Mouse (Mus musculus) adrenal gland, postnatal 4 days (tissue): Measurements from ENCODE around the gene Coil. TPM values are rescaled to one million over a fixed set of nuclear protein-coding genes. Genes with fewer than 3 reads are reported as not detected.
"Not testable (repeated sequence)": the region's sequence is repeated elsewhere in the genome, so short reads cannot be mapped to it uniquely, and the experiment has no call there.

ENCODE experiments used
- DNase-seq, 2 experiments: peaks; one replicate each; pipeline ENCODE4 v3.0.0; 2021 to 2022; ENCODE audit warnings: low spot score in 2 of 2, mixed read lengths in 2 of 2
- total RNA-seq, 2 experiments: library from RNA; stranded (reverse); gene quantifications; 2 replicates each; pipeline ENCODE4 v1.2.3; 2021

The Coil gene
- total RNA-seq, 2 experiments from 2014 or later, result 14.0 to 14.3 TPM

DNA sequence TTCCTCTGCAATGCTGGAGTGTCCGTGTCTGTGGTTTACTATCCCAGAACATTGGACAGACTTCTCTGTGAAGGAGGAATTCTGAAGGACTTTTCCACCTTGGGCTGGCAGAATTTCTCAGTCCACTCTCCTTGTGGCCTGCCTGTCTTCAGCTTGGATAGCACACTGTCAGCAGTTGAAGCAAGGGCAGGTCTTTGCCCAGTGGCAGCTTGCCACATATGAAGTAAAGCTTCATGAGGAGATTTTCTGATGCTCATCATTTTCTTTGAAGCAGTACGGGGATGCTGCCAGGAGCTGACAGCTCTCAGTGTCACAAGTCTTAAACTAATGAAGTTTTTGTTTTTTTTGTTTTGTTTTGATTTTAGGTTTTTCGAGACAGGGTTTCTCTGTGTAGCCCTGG lies 11.2 kb upstream of the Coil start:
- no peak for DNase-seq

DNA sequence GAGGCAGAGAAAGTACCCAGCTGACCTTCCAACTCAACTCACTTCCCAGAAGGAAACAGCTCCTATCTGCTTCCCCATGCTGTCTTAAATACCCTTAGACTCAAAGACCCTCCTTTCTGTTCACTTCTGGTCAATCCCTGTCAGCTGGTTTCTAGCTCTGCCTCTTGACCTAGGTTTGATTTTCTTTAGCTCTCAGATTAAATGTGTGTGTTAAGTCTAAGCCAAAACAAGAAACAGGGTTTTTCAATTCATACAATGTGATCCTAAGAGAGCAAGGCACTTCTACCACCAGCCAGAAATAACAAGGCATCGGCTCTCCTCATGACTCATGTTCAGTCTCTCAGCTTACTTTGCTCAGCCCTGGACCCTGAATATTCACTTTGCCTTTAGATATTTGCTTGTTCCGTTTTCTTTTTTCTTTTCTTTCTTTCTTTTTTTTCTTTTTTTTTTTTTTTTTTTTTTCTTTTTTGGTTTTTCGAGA lies 3.1 kb upstream of the Coil start, which contains the start of gene Elobl:
Elobl (minus strand) TSS at position 51 of the 481 bp plus-strand sequence.
- DNase-seq, result no peak

DNA sequence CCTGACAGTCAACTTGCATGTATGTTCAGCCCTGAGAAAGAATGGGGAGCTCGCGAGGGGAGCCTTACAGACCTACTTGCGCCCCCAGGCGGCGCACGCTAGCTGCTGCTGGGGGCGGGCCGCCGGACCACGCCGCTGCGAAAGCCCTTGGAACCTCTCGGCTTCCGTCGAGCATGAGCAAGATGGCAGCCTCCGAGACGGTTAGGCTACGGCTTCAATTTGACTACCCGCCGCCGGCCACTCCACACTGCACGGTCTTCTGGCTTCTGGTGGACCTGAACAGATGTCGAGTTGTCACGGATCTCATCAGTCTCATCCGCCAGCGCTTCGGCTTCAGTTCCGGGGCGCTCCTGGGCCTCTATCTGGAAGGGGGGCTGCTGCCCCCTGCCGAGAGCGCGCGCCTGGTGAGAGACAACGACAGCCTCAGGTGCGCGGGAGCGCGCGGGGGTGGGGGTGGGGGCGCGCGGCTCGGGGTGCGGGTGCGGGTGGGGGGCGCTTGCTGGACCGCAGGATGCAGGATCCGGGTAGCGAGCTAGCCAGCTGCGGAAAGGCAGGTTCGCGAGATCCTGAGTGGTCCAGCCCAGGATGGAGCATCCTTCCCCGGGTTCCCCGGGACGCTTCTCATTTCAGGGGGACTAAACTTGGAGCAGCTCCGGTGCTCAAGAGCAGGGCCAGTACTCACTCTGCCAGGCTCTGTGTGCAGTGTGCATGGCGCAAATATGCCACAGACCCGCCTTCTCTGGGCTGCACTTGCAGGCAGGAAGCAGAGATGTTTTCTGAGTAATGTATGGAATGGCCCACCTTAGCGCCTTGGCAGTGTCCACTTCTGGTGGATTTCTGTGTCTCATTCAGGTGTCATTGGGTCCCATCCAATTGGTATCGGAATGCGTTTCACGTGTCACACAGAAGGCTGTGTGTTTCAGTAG lies 4.0 kb downstream of the Coil start:
- DNase-seq, result peak; percentile 85 to 87

DNA sequence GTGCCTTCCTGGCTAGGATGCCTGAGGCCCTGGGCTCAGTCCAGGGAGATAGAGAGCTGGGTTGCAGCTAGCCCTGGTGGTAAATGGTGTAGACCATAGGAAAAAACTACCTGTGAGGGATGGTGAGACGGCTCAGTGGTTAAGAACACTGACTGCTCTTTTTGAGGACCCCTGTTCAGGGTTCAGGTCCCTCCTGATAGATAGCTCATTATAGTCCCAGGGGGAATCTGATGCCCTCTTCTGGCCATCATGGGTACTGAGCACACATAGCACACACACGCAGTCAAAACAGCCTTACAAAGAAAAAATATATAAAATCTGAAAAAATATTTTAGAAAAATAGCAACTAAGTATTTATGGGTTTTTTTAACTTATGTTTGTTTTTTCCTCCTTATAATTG lies 6.3 kb downstream of the Coil start:
- DNase-seq, result no peak

DNA sequence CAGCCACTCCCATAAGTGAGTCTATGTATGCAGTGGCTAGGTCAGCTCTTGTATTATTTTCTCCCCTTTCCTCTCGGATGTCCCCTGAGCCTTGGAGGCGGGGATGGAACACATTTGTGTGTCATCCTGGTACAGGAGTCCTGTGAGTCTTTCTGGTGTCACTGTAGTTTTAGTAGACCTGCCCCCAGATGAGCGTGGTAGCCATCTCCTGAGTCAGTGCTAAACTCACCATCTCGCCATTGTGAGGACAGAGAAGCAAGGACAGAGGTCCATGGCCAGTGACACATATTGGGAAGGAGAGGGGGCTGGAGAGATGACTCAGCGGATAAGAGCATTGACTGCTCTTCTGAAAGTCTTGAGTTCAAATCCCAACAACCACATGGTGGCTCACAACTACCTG lies 7.1 kb downstream of the Coil start:
- no peak for DNase-seq

DNA sequence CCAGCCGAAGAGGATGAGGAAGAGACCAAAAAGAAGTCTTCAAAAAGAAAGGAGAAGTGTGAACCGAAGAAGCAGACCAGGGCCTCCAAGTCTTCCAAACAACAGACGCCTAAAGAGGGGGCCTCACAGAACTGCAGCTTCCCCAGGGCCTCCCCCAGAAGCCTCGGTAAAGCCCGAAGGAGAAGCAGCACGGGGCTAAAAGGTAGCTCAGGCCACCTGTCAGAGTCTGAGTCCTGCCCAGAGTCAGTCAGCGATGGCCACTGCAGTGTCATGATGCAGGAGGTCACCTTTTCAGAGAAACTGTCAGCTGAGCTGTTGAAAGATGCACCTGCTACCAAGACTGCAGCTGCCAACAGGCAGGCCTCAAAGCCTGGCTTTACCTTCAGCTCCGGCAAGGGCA lies 11.3 kb downstream of the Coil start:
- DNase-seq, result no peak

DNA sequence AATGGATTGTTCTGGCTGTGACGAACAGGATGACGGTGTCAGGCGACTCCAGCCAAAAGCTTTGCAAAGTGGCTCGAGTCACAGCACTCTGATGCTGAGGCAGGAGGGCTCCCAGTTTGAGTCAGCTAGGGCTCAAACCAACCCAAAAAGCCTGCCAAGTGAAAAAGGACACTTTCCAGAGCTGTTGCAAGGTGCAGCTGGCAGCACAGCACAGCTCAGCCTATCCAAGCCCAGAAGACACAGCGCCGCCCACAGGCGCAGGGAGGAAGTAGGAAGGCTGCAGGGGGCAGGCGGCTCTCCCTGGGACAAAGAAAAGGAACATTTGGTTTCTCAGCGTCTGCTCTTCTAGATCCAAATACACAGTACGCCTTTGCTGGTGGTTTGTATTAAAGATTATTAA lies 16.6 kb downstream of the Coil start:
- DNase-seq, result no peak

DNA sequence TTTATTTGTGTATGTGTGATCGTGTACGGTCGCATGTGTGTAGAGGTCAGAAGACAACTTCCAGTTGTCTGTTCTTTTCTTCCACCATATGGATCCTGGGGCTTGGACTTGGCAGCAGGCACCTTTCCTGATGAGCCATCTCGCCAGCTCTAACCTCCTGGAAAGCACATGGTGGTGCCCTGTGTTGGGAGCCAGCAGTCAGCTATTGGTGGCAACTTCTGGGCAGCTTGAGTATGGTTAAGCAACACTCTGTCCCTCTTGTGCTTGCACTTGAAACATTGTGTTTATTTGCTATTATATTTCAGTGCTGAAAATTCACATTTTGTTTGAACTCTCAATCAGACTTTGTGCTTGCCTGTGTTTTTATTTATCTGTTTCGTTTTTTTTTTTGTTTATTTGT lies 18.9 kb downstream of the Coil start:
- DNase-seq, result no peak

DNA sequence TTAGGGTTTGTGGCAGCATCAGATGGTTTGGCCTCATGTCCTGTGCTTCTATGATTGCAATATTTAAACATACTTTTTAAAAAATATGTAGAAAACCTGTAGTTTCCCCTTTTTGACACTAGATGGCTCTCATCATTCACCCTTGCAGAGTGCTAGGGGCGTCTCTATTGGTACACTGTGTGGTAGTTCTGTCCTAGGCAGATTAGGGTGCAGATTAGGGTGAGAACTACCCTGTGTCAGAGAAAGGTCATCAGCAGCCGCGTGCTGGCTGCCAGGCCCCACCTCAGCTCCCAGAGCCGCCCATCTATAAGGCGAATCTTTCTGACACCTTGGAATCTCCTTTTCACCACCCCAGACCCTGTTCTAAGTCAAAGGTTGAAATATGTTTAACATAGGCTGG lies 19.5 kb downstream of the Coil start:
- no peak for DNase-seq

DNA sequence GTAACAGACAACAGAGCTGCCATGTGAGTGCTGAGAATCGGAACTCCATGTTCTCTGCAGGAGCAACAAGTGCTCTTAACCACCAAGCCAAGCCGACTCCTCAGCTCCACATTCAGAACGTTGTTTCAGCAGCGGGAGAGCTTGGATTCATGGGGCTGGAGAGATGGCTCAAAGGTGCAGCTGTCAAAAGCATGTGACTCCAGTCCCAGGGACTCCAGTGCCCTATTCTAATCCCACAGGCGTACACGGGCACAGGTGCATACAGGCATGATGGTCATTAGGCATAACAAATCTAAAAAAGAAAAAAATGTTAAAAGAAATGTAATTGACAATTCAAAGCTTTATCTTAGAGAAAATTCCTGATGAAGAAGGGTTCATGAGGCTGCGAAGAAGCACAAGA lies 23.1 kb downstream of the Coil start:
- DNase-seq, result no peak

DNA sequence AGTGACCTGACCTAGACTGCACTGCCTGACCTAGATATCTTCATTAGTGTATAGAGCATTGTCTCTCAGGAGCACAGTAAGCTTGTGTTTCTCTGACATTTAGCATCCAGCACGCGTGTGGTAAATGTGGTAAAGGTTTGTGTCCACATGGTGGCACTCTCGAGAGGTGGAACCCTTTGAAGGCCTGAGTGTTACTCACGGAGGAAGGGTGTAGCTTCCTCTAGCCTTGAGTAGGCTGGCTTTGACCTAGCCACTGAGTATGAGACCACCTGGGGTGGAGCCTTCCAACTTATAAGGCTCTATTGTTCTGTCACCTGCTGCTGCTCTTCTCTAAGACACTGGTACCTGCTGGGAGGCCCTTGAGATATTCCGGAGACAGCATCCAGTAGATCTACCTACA lies 23.6 kb downstream of the Coil start:
- DNase-seq, result peak in 1 of 2 experiments; percentile 58

DNA sequence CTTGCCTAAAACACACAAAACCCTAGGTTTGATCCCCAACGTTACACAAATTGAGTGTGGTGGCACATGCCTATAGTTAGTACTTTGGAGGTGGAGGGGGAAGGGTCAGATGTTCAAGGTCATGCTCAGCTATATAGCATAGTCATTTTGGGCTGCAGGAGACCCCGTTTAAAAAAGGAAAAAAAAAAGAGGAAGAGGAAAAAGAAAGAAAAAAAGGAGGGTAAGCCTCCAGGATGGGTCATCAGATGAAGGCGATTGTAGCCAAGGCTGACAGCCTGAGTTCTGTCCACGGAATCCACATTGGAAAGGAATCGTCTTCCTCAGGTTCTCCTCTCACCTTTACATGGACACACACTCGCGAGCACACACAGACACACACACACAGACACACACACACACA lies 24.4 kb downstream of the Coil start:
- no peak for DNase-seq

DNA sequence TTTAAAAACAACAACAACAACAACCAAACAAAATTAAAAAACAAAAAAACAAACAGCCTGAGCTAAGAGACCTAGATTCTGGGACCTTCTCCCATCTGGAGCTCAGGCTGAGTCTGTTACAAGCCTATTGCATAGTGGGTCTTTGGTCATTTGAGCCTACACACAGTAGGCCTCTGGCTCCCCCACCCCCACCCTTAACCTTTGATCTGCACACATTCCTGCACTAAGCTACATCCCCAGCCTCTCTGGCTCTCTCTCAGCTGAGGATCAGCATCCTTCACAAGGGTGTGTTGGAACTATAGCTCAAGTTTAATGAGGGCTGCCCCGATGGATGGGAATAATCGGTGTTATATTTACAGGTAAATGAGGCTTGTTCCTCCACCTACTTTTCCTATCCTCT lies 25.6 kb downstream of the Coil start:
- no peak for DNase-seq

DNA sequence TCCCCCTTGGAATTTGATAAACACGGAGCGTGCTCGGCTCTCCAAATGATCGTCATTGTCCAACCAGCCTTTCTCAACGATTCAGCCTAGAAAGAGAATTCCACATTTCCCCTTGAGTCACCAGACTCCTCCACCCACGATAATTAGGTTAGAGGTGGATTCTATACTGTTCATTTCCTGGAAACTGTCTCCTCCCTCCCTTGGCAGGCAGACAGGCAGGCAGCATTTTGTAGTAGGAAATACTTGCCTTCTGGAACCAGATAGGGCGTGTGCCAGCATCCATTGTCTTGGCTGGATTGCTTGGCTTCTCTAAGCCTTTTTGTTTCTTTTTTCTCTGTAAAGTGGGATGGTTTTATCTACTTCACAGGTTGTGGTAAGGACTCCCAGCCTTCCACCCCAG lies 26.4 kb downstream of the Coil start:
- no peak for DNase-seq

DNA sequence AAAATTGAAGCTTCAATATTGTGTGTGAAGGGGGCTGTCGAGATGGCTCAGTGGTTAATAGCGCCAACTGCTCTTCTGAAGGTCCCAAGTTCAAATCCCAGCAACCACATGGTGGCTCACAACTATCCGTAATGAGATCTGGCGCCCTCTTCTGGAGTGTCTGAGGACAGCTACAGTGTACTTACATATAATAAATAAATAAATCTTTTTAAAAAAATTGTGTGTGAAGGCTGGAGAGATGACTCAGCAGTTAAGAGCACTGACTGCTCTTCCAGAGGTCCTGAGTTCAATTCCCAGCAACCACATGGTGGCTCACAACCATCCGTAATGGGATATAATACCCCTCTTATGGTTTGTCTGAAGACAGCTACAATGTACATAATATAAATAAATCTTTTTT lies 27.3 kb downstream of the Coil start:
- DNase-seq, result not testable (repeated sequence)

DNA sequence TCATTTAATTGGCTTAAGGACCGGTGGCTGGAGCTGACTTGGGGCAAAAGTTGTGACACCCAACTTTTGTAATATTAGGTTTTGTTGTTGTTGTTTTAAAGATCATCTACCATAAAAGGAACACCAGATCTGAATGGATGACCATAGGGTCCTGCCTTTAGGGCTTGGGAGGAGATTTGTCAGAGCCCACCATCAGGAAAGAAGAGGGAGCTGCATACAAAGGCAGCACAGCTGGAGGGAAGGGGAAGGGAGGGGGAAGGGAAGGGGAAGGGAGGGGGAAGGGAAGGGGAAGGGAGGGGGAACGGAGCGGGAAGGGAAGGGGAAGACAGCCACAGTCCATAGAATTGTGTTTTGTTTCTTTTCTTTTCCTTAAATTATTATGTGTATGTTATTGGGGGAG lies 28.4 kb downstream of the Coil start:
- DNase-seq, result no peak

DNA sequence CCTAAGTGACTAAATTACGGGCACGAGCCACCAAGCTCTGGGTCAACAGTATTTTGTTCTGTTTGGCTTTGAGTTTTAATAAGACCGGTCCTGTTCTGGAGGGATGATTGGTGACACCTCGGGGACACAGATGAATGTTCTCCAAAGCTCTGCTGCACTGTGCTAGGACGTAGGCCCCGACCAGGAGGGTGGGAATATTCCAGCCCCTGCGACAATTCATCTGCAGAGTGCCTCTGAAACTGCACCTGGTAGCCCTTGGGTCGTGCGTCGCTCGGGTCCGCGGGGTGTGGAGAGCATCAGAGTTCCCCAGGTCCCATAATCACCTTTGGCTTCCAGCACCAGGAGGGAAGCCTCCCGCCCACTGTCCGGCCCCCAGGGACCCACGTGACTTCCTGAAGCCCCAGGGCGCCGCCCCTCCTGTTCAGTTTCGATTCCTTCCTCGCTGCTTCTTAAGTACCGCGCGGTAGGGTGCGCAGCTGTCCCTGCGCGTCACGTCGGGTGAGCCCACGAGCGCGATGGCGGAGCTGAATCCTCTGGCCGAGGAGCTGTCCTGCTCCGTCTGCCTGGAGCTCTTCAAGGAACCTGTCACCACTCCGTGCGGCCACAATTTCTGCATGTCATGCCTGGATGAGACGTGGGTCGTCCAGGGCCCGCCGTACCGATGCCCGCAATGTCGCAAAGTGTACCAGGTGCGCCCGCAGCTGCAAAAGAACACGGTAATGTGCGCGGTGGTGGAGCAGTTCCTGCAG lies 29.1 kb downstream of the Coil start, which contains the start of gene Trim25:
Trim25 (plus strand) TSS at position 403 of the 749 bp plus-strand sequence.
- peak; percentile 78 to 83 for DNase-seq

DNA sequence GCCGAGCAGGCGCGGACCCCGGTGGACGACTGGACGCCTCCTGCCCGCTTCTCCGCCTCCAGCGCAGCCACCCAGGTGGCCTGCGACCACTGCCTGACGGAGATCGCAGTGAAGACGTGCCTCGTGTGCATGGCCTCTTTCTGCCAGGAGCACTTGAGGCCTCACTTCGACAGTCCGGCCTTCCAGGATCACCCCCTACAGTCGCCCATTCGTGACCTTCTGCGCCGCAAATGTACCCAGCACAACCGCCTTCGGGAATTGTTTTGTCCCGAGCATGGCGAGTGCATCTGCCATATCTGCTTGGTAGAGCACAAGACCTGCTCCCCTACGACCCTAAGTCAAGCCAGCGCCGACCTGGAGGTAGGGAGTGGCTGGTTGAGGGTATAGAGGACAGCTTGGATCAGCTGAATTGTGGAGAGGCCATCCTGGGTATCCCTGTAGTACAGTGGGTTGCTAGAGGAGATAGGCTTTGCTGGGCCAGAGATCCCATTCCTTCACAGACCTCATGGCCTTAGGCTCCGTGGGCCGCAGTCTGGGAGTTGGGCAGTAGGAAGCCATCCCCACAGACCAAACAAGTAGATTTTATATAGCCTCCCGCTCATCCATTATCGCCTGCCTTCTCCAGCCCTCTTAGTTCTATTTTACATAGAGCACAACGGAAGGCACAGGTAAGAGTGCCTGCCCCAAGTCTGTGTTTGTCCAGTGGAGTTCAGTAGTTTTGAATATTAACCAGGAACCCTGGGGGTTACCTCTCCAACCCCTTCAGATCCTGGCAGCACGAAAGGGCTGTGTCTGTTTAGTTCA lies 29.9 kb downstream of the Coil start:
- DNase-seq, result no peak

DNA sequence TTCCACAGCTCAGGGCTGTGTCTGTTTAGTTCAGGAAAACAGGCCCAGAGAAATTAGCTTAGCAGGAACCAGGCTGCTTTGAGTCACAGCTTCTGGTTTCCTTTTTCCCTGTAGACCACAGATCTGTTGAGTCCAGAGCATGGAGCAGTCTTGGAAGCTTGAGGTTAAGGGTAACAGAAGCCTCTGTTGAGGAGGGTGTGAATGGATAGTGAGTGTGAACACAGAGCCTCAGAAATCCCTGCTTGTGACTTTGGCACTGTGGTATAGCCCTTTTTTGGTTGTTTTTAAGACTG lies 30.4 kb downstream of the Coil start:
- DNase-seq, result no peak

DNA sequence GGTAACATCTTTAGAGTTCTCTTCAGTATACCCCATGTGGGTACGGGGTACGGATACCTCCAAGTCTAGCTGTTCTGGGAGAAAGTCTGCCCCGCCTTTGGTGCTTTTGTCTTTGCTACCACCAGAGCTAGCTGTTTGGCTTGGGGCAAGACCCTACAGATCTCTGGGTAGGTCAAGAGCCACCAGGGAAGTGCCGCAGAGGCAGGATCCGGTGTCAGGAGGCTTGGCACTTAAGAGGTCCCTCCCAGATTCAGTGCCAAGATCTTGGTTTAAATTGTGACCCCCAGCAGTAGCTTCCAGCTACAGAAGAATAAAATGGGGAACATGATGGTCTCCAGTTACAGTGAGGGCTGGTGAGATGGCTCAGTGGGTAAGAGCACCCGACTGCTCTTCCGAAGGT lies 31.5 kb downstream of the Coil start:
- DNase-seq, result no peak

DNA sequence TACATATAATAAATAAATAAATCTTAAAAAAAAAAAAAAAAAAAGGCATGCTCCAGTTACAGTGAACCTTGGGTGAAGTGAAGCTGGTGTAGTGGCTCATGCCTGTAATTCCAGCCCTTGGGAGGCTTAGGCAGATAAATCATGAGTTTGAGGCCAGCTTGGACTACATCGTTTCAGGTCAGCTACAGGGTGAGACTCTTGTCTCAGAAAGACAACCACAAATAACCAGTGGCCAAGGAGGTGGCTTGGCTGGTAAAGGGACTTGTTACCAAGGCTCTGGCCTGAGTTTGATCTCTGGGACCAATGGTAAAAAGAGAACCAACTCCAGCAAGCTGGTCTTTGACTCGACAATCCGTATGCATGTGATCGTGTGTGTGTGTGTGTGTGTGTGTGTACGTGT lies 32.0 kb downstream of the Coil start:
- DNase-seq, result no peak

DNA sequence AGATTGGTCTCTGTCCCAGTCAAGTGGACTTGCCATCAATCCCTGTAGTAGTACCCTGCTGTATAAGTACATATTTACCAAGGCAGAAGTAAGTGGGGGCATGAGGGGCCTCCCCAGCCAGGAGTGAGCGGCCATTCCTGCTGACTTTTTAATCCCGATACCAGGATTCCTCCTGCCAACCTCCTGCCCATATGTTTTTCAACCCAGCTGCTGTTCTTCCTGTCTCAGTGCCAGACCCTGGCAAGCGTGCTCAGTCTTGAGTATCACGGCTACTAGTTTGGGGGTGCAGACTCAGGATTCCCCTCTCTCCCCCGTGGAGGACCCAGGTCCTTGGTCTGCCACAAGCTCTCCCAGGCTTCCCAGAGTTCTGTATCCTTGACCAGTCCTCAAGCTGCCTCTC lies 32.6 kb downstream of the Coil start:
- no peak for DNase-seq
